Mouse (Mus musculus): Measurements from ENCODE around the gene Fez1.

The Fez1 gene

DNA sequence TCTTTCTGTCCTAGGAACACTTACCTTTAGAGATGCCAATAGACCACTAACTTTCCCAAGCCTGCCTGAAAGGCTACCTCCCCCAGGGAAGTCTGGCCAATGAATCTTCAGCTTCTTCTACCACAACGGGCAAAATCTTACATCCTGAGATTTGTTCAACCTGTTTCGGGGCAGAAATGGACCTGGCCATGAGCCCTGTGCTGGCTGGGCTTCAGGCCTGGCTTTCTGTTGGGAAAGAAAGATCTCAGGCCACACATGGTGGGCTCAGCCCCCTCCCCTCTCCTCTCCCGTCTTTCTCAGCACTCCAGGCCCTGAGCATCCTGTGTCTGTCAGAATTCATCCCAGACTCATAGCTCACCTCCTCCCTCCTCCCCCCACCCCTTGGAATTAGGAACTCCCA, 96.9 kb downstream of the Fez1 start:
- POLR2A ChIA-PET: interaction anchor here in 1 of 4 experiments (1.8 kb wide), 1 partner anchor 15 kb away, joined by 4 read pairs; no protein-coding TSS in a partner anchor
- CTCF ChIA-PET: interaction anchor here in 1 of 4 experiments (0.9 to 1.3 kb wide), 3 partner anchors 12 to 42 kb away, joined by 3 to 8 read pairs (median 3); no protein-coding TSS in a partner anchor

- ChIA-PET CTCF (interaction anchor here in 3 of 4 experiments (0.7 to 1.3 kb wide), 5 partner anchors 11 to 55 kb away, joined by 3 to 10 read pairs (median 7); no protein-coding TSS in a partner anchor), POLR2A (interaction anchor here in 1 of 4 experiments (0.6 kb wide), 1 partner anchor 561 kb away, joined by 4 read pairs; no protein-coding TSS in a partner anchor)
Observed at GRCm38 (mm10) chr9:36919472-36919871, 97.8 kb downstream of the Fez1 start.

GRCm38 (mm10) chr9:36921718-36922415, 100.2 kb downstream of the Fez1 start:
- CTCF ChIA-PET: interaction anchor here in 1 of 4 experiments (0.6 to 1.0 kb wide), 3 partner anchors 27 to 769 kb away, joined by 3 read pairs; no protein-coding TSS in a partner anchor

GRCm38 (mm10) chr9:36923753-36924152, 102.1 kb downstream of the Fez1 start:
- ChIA-PET CTCF (interaction anchor here in 1 of 4 experiments (1.1 kb wide), 1 partner anchor 50 kb away, joined by 5 read pairs; no protein-coding TSS in a partner anchor), POLR2A (no interaction called here)

More at GRCm38 (mm10) chr9:36921718-36922415, 100.2 kb downstream of the Fez1 start:
- POLR2A ChIA-PET: no interaction called here
